Mouse (Mus musculus) limb, embryonic 15.5 days (tissue): ENCODE results near the gene Acsl5. TPM values are rescaled to one million over a fixed set of nuclear protein-coding genes. Genes with fewer than 3 reads are reported as not detected.

Experiments used
- ATAC-seq: fragments of 200-750 bp; cut with Nextera tagmentation; 2 replicates; pipeline ENCODE4 v1.8.0; 2017; ENCODE audit warnings: low read depth, moderate TSS enrichment; ENCODE audit not compliant: insufficient number of reproducible peaks, low FRiP score, low TSS enrichment
- H3K27ac ChIP-seq: fragments of 300-500 bp; sonication (generic); 2 replicates; pipeline ENCODE4 v1.5.1; 2015; ENCODE audit warnings: moderate library complexity, mild to moderate bottlenecking, inconsistent platforms
- H3K27me3 ChIP-seq: fragments of 300-500 bp; sonication (generic); 2 replicates; pipeline ENCODE4 v1.6.1; 2015; ENCODE audit warnings: inconsistent platforms
- H3K36me3 ChIP-seq: fragments of 300-500 bp; sonication (generic); 2 replicates; pipeline ENCODE4 v1.6.1; 2015; ENCODE audit warnings: inconsistent platforms
- H3K4me1 ChIP-seq: fragments of 300-500 bp; sonication (generic); 2 replicates; pipeline ENCODE4 v1.6.1; 2015; ENCODE audit warnings: inconsistent platforms
- H3K4me2 ChIP-seq: fragments of 300-500 bp; sonication (generic); 2 replicates; pipeline ENCODE4 v1.6.1; 2015; ENCODE audit warnings: mild to moderate bottlenecking, inconsistent platforms
- H3K4me3 ChIP-seq: fragments of 300-500 bp; sonication (generic); 2 replicates; pipeline ENCODE4 v1.5.1; 2015; ENCODE audit warnings: mild to moderate bottlenecking, inconsistent platforms
- H3K9ac ChIP-seq: fragments of 300-500 bp; sonication (generic); 2 replicates; pipeline ENCODE4 v1.6.1; 2015; ENCODE audit warnings: inconsistent platforms
- H3K9me3 ChIP-seq: fragments of 300-500 bp; sonication (generic); 2 replicates; pipeline ENCODE4 v1.6.1; 2016; ENCODE audit warnings: inconsistent platforms
- WGBS: fragments of 180-500 bp; shearing (Covaris S2); methylation state at CpG from one replicate; pipeline ENCODE4 v1.1.7; 2015; 5-methylcytosine and 5-hydroxymethylcytosine counted together
- polyA plus RNA-seq: library from polyadenylated mRNA; unstranded; fragments of >200 nt; fragmentation: Nextera tagmentation; extraction: Ambion mirVana; gene quantifications from 2 replicates; pipeline ENCODE4 v1.2.1, GENCODE M21; 2015

Gene Acsl5
- polyA plus RNA-seq, 1 experiment from 2014 or later: 55.1 TPM

DNA sequence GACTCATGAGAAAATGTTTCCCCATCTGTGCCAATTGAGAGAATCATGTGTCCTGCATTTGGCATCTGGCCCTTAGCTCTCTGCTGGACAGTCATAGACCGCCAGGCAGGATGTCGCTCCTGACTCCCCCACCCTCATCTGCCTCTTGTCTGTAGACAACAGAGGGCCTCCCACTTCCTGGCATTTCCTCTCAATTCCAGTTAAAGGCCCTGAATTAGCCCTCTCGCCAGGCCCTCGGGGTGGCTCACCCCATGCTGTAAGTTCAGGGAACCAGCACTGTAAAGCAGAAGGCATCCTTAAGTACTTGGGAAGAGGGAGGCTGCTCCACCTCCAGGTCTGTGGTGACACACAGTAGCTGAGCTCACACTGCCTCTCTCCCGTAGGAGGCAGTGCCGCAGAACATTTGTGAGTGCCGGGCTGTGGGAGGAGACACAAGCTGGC, 6.9 kb upstream of the Acsl5 start:
- WGBS: 23% methylated on average over 7 of the region's 7 CpGs
- Histone ChIP-seq H3K36me3 (no peaks in the 10 kb centered on the region), H3K9ac (no peak overlapping the region), H3K4me1 (no peaks in the 10 kb centered on the region), H3K4me2 (no peak overlapping the region), H3K4me3 (no peak overlapping the region), H3K27me3 (no peaks in the 10 kb centered on the region), H3K27ac (no peak overlapping the region), H3K9me3 (no peaks in the 10 kb centered on the region)
- no peak for ATAC-seq

DNA sequence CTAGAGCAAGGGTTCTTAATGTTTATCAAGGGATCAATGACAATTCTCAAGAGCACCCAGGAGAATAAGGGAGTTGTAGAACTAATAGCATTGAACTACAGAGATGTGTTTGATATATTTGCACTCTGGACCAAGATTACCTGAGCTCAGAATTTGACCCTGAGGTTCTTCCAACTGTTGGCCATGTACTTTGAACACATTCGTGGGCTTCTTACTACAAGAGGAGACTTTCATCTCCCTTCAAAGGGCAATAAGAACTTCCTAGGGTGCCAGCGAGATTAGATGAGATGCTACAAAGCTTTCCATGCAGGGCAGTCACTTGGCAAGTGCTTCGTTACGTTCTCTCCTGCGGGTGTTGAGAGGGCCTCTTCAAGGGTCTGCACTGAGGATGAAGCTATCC, 4.2 kb upstream of the Acsl5 start:
- ATAC-seq: no peak
- no peaks in the 10 kb centered on the region for H3K4me1 ChIP-seq
- no peak overlapping the region for H3K4me3 ChIP-seq
- H3K9me3 ChIP-seq: no peaks in the 10 kb centered on the region
- WGBS: 78% methylated on average over 5 of the region's 5 CpGs
- H3K36me3 ChIP-seq: no peaks in the 10 kb centered on the region
- no peaks in the 10 kb centered on the region for H3K27me3 ChIP-seq
- H3K4me2 ChIP-seq: no peak overlapping the region
- no peak overlapping the region for H3K27ac ChIP-seq
- no peak overlapping the region for H3K9ac ChIP-seq

DNA sequence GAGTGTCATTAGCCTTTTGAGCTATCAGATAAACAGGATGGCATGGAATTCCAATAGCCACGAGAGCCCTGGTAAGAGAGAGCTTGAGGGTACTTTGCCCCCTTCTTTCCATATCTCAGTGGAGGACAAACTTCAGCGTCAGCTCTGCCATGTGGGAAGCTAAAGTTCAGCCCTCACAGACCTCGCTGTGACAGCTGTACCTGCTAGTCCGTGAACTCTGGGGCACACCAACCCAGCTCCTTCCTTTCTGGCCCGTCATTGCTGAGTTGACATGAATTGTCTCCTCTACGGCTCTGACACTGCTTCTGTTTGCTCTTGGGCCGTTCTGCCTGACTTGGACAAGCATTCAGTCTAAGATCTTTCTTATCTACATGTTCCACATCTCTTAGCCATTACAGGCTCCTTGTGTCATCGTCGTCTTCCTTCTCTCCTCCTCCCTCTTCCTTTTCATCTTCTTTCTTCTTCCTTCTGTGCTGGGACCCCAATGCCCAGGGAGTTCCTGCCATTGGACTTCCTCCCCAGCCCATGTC, 3.7 kb upstream of the Acsl5 start:
- H3K36me3 ChIP-seq: no peaks in the 10 kb centered on the region
- no peak overlapping the region for H3K9ac ChIP-seq
- H3K4me3 ChIP-seq: no peak overlapping the region
- H3K27ac ChIP-seq: no peak overlapping the region
- no peaks in the 10 kb centered on the region for H3K27me3 ChIP-seq
- no peak overlapping the region for H3K4me2 ChIP-seq
- no peak for ATAC-seq
- H3K9me3 ChIP-seq: no peaks in the 10 kb centered on the region
- H3K4me1 ChIP-seq: no peaks in the 10 kb centered on the region
- 64% methylated on average over 9 of the region's 9 CpGs for WGBS

DNA sequence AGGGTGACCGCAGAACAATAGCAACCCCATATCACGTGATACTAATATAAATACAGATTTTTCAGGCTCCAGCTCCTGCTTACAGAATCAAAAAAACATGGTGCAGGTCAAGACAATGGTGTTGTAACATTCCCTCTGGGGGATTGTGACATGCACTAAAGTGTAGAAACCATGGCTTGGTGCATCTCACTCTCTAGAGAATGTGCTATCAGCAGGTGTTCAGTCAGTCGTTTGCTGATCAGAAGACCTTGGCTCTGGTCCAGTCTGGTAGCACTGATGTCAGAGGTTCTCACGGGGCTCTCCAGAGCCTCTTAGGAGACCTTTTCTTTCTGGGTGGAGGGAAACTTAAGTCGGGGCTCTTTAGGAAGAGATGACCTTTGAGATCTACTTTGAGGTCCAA, 1.3 kb upstream of the Acsl5 start:
- Histone ChIP-seq H3K27ac (no peak overlapping the region), H3K9ac (no peak overlapping the region), H3K4me3 (no peak overlapping the region), H3K9me3 (no peaks in the 10 kb centered on the region), H3K36me3 (no peaks in the 10 kb centered on the region), H3K27me3 (no peaks in the 10 kb centered on the region), H3K4me1 (peaks cover 11% of the 10 kb centered on the region; the same call in 1 of the 2 replicates), H3K4me2 (no peak overlapping the region)
- WGBS: 81% methylated on average over 5 of the region's 5 CpGs
- no peak for ATAC-seq

DNA sequence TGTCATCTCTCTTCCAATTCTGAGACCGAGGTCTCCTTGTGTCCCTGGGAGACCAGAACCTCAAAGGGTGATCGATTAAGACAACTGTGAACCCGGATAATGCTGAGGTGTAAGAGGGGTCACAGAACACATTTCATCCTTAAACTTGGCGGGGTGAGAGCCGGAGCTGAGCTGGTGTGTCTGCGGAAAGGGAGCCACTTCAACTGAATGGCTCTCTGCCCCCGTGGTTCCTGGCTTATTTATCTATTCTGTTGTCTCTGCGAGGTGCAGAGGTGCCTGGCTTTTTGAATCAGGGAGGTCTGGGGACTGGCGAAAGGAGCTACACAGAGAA, 1.5 kb downstream of the Acsl5 start:
- Histone ChIP-seq H3K27ac (peak overlapping the region; percentile 86), H3K4me1 (peaks cover 11% of the 10 kb centered on the region; the same call in 1 of the 2 replicates), H3K4me3 (peak overlapping the region; percentile 67), H3K27me3 (no peaks in the 10 kb centered on the region), H3K9me3 (no peaks in the 10 kb centered on the region), H3K36me3 (no peaks in the 10 kb centered on the region), H3K4me2 (peak overlapping the region; percentile 94), H3K9ac (peak overlapping the region; percentile 63; the same call in 1 of the 2 replicates)
- ATAC-seq: no peak
- WGBS: 6% methylated on average over 9 of the region's 9 CpGs

DNA sequence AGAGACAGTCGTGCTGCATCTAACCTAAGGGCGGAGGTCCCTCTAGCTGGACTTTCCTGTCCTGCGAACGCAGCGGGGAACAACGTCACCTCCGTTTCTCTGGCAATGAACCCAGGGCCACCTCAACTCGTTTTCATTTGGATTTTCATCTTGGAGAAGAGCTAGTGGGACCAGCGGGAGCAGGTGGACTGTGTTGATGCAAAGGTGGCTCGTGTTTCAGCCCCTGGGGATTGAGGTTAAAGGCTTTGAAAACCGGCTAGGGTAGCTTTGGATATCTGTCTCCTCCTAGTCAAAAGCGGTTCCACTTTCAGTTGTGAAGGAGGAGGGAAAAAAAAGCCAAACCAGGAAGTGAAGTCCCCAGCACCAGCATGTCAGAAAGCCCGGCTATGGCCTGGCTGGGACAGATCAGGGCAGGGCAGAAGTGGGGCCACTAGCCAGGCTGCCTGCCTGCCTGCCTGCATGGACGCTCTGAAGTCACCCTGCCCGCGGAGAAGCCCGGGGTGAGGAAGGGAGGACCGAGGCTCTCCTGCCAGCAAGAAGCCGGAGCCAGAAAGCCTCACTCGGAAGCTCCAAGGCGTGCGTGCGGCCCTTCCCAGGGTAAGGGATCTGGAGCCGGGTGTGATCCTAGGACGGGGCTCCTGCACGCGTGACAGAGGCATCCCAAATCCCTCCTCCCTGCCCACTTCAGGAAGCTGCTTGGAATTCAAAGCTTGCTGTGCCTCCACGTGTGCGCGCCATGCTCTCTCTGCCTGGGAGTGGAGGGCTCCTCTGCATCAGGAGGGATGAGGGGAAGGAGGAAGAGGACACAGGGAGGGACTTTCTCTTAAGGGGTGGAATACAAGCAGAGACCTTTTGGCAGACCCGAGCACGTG, 2.1 kb downstream of the Acsl5 start:
- no peaks in the 10 kb centered on the region for H3K36me3 ChIP-seq
- peak; percentile 52; the same call in 1 of the 2 replicates for ATAC-seq
- H3K9ac ChIP-seq: peak overlapping the region; percentile 63
- H3K4me3 ChIP-seq: peak overlapping the region; percentile 67
- H3K9me3 ChIP-seq: no peaks in the 10 kb centered on the region
- peak overlapping the region; percentile 94 for H3K4me2 ChIP-seq
- H3K4me1 ChIP-seq: peaks cover 11% of the 10 kb centered on the region; the same call in 1 of the 2 replicates
- under 1% methylated on average over 32 of the region's 32 CpGs for WGBS
- peak overlapping the region; percentile 86 for H3K27ac ChIP-seq
- H3K27me3 ChIP-seq: no peaks in the 10 kb centered on the region

DNA sequence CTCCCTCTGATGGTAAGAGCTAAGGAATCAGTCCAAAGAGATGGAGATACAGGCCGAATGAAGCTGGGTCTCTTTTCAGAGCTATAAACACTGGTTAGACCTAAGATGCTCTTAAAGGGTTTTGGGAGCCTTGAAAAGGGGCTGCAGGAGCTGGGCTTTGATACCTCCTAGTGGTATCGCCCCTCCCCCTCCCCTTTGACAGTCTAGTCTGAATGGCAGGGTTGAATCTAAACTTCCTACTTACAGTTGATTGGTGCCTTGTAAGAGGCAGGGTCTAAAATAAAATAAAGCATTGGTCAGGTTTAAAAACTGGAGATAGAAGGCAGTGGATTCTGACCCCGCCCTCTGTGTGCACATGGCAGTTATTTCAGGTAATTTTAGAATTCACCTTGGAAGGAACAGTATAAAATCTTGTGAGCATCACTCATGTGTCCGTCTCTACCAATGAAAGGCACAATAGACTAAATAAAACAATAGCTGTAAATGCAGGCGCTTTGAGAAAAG, 2.8 kb downstream of the Acsl5 start:
- ATAC-seq: no peak
- Histone ChIP-seq H3K4me3 (peak overlapping the region; percentile 67), H3K27ac (peak overlapping the region; percentile 86), H3K9me3 (no peaks in the 10 kb centered on the region), H3K27me3 (no peaks in the 10 kb centered on the region), H3K36me3 (no peaks in the 10 kb centered on the region), H3K4me2 (peak overlapping the region; percentile 94), H3K4me1 (peaks cover 11% of the 10 kb centered on the region; the same call in 1 of the 2 replicates), H3K9ac (peak overlapping the region; percentile 63; the same call in 1 of the 2 replicates)
- WGBS: 15% methylated on average over 5 of the region's 5 CpGs

DNA sequence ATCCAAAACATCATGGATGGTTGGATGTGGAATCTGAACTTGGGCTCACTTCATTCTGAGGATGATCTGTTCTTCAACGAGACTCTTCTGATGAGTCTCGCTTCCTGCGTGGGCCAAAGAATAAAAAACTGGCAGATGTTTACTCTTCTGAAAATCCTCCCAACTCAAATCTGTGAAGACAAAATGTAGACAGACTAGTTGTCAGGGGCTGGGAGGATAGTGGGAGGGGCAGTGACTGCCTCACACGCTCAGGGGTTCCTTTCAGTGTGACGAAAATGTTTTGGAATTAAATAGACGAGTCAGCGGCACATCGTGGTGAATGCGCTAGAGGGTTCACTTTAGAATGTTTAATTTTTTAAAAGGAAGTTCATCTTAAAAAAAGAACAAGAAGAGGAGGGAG, 4.4 kb downstream of the Acsl5 start:
- 75% methylated on average over 9 of the region's 9 CpGs for WGBS
- Histone ChIP-seq H3K36me3 (no peaks in the 10 kb centered on the region), H3K4me1 (peaks cover 11% of the 10 kb centered on the region; the same call in 1 of the 2 replicates), H3K9me3 (no peaks in the 10 kb centered on the region), H3K4me2 (no peak overlapping the region), H3K4me3 (no peak overlapping the region), H3K27ac (no peak overlapping the region), H3K27me3 (no peaks in the 10 kb centered on the region), H3K9ac (no peak overlapping the region)
- no peak for ATAC-seq

DNA sequence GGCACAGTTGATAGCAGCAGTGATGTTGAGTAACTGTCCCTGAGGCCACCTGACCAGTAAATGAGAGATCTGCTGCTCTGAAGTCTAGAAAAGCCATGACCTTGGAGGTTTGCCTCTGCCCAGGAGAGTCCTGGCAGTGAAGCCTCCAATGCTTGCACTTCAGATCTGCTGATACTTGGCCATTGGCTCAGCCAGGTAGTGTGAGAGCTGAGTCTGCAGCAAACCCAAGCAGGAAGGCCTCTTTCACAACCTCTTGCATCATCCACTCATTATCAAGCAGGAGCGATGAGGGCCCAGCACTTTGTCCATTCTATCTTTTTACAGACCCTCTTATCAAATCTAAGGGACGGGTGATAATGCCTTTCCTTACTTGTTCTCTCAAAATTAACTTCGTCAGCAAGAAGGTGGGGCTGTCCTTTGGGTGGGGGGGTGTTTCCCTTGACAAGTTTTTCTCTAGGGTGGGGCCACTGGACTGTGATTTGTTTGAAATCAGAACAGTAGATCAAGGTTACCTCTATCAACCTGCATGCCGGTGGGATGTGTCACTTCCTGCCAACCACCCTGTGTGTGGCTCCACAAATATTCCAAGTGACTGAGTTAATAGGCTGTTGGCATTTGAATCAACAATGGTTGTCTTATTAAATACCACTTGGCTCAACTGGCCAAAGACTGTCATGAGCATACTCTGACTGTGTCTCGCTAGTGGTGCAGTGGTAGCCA, 6.1 kb downstream of the Acsl5 start:
- H3K9me3 ChIP-seq: no peaks in the 10 kb centered on the region
- H3K4me3 ChIP-seq: no peak overlapping the region
- ATAC-seq: no peak
- no peak overlapping the region for H3K9ac ChIP-seq
- 82% methylated on average over 5 of the region's 5 CpGs for WGBS
- H3K36me3 ChIP-seq: no peaks in the 10 kb centered on the region
- no peak overlapping the region for H3K27ac ChIP-seq
- H3K4me1 ChIP-seq: peaks cover 11% of the 10 kb centered on the region; the same call in 1 of the 2 replicates
- H3K4me2 ChIP-seq: no peak overlapping the region
- H3K27me3 ChIP-seq: no peaks in the 10 kb centered on the region

DNA sequence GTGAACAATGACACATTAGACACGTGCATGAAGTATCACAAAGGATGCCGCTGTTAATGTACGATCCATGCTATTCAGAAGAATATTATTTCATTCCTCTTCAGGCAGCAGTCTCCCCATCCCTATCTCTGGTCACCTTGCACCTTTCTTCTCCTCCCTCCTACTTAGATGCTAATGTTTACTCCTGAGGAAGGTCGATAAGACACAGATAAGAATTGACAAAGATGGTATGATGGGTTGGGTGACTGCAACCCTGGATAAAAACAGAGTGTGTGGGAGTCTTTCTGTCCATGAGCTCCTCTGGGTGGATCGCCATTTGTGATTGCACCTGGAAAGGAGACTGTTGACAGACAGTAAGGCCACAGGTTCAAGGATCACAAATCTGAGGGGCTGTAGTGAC, 6.8 kb downstream of the Acsl5 start:
- H3K4me2 ChIP-seq: no peak overlapping the region
- no peaks in the 10 kb centered on the region for H3K36me3 ChIP-seq
- no peak overlapping the region for H3K4me3 ChIP-seq
- no peaks in the 10 kb centered on the region for H3K9me3 ChIP-seq
- no peak overlapping the region for H3K9ac ChIP-seq
- no peak overlapping the region for H3K27ac ChIP-seq
- 85% methylated on average over 5 of the region's 5 CpGs for WGBS
- H3K4me1 ChIP-seq: peaks cover 11% of the 10 kb centered on the region; the same call in 1 of the 2 replicates
- no peak for ATAC-seq
- no peaks in the 10 kb centered on the region for H3K27me3 ChIP-seq

DNA sequence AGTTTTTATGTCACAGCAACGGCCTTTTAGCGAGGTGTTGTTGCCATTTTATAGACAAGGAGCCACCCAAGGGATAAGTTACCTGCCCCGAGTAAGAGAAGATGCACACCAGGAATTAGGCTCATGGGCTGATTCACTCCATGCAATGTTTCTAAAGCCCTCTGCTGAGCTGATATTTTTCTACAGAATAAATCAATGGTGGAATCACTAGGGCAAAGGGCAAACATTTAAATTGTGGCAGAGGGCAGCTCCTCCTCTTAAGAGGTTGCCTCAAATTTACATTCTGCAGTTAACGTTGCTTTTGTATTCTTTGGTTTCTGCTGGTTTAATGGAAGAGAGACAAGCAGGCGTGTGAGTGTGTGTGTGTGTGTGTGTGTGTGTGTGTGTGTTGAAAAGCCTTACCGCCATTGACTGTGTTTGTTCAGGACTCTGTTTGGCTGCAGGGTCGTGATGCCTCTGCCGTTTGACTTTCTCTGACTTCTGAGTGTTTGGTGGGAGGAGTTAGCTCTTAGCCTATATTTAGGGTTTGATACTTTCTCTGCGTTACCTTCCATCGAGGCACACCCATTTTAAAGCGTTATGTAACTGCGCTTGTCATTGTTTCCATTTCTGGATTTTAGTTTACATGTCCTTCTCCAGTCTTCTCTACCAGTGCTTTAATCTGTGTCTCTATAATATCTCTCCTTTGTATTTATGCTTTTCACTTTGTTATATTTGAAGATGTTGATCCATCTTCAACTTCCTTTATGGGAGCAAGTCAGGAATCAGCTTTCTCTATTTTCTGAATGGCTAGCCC, 8.8 kb downstream of the Acsl5 start:
- WGBS: 70% methylated on average over 12 of the region's 12 CpGs
- H3K9ac ChIP-seq: no peak overlapping the region
- H3K9me3 ChIP-seq: no peaks in the 10 kb centered on the region
- H3K4me1 ChIP-seq: no peaks in the 10 kb centered on the region
- no peaks in the 10 kb centered on the region for H3K27me3 ChIP-seq
- no peak overlapping the region for H3K27ac ChIP-seq
- H3K4me2 ChIP-seq: no peak overlapping the region
- H3K4me3 ChIP-seq: no peak overlapping the region
- no peak for ATAC-seq
- H3K36me3 ChIP-seq: no peaks in the 10 kb centered on the region
